Mouse (Mus musculus) Muller cell, postnatal 12 days (primary cell): ENCODE measurements around the gene Rln1.

Source experiments
- DNase-seq: peaks from one replicate; pipeline ENCODE4 v3.0.0-alpha.2; 2015; ENCODE audit errors: inconsistent ontology term

Rln1 gene

GRCm38 (mm10) chr19:29361468-29362130, 27.1 kb upstream of the Rln1 start:
- DNase-seq, result peak; percentile 94

DNA sequence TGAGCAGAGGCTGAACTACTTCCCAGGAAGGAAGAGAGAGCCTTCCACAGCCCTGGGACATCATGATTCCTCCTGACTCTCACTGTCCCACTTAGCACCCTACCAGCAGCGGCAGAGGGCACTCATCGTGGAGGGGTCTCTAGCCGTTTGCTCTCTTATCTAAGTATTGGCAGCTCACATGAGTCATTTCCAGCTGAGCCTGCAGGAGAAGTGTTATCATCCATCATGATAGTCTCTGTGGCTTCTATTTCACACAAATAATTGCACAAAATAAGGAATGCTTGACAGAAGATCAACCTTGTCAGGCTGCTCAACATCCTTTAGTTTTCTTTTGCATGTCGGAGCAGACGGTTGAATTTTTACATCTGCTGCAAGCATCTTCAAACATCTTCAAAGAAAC, 25.8 kb upstream of the Rln1 start:
- no peak for DNase-seq

DNA sequence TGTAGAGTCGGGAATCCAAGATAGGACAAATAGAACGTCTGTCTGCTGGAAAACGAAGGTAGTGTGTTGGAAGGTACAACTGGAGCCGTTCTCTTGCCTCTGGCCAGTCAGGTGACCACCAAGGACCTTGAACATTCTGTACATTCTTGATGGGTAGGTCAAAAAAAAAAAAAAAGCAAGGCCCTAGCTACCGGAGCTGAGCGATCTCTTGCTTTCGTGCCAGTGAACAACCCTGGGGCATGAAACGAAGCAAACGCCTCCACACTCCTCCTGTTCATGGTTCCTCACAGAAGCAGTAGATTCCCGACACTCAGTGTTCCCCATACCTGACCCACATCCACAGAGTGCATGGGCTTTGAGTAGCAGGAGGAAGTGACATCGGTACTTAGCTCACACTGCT, 21.8 kb upstream of the Rln1 start:
- no peak for DNase-seq

- peak; percentile 77 for DNase-seq
These were observed 20.7 kb upstream of the Rln1 start for GRCm38 (mm10) chr19:29354895-29355877.

DNA sequence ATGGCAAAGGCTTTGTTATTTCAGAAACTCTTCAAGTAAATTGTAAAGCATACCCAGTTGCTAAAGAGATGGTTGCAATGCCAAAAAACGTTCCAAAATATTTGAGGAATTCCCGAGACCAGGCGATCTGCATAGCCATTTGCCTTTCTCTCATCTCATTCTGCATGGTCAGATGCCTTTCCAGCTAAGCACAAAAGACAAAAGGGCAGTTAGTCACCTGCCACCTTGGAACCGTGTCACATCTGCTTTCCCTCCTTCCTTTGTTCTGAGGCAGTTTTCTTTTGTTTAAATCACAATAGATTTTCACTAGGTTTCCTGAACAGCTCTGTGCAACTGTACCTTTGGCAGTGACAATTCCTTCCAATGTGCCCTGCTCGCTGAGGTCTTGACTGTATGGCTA, 16.5 kb upstream of the Rln1 start:
- peak; percentile 86 for DNase-seq

DNA sequence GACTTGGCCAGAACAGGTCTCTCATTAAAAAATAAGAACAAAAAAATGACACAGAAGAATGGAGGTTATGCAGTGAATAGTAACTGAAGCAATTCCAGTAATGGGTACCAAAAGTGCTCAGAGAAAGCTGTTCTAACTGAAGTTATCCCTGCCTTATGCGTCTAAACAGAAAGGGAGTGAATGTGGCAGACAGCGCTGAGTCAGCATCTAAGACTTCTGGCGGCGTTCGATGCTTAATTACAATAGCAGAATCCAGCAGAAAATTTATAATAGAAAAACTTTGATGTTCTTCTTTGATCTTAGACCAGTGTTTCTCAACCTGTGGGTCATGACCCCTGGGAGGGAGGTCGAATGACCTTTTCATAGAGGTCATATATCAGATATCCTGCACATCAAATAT, 11.2 kb upstream of the Rln1 start:
- DNase-seq, result no peak

GRCm38 (mm10) chr19:29344868-29345267, 10.4 kb upstream of the Rln1 start:
- DNase-seq, result no peak

- DNase-seq, result no peak
These were observed 7.8 kb upstream of the Rln1 start for GRCm38 (mm10) chr19:29342281-29342680.

DNA sequence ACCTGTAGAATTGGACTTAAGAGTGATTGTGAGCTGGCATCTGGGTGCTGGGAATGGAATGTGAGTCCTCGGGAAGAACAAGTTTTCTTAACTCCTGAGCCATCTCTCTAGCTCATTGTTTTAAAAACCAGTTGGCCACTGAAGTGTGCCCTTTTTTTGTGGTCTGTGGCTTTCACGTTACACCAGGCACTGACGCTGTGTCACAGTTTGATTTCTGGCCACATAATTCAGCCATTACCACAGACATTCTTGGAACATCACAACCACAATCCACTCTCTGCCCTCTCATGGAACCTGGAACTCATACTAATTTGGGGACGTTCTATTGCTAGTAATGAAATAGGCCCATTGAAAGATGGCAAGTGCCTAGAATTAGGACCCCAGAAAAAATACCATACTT, 6.6 kb upstream of the Rln1 start:
- peak; percentile 85 for DNase-seq

- no peak for DNase-seq
These were observed 2.2 kb upstream of the Rln1 start for GRCm38 (mm10) chr19:29336624-29337023.

DNA sequence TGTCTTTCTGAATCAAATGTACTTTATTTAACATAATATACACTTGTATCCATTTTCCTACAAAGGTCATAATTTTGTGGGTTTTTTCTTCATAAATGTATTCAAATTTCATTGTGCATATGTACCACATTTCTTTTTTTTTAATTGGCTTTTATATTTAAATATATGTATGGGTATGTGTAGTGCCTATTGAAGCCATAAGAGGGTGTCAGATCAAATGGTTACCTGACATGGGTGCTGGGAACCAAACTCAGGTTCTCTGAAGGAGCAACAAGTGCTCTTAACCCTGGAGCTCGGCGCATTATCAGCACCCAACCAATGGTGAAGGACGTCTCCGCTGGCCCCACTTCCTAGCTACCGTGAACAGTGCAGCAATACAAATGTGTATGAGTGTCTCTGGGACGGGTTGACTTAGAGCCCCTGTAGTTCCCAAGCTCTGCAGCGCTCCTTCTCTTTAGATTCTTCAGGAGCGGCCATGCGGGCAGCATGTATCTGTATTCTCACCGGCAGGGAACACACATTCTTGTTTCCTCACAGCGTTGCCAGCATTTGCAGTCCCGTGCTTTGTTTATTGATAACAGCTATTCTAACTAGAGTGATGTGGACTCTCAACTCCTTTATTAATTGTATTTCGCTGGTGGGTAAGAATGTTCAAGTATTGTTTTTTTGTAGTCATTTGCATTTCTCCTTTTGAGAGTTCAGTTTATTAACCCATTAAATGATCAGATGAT, 7.5 kb downstream of the Rln1 start:
- DNase-seq, result no peak

DNA sequence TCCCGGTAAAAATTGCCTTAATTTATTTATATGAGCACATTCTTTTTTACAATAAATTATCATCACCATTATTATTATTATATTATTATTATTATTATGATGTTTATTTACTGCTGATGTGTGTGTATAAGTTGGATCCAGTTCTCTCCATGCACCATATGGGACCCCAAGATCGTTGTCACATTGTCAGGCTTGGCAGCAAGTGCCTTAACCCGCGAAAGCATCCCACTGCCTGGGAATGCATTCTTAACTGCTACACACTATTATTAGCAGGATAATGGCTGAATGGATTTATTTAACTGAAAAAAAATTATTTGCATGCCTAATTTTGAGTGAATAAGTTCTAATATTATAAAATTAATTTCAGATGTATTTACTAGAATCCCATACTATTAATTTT, 8.1 kb downstream of the Rln1 start:
- DNase-seq, result no peak

DNA sequence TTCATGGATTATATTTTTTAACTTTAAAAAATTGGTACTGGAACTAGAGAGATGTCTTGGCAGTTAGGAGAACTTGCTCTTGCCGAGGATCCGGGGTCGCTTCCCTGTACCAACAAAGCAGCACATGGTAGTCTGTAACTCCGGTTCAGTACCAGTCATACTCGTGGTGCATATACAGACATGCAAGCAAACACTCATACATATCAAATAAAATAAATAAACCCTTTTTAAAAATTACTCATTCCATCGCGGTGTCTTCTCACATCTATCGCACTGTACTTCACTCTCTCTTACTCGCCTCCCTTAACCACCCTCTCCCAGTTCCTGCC, 8.7 kb downstream of the Rln1 start:
- no peak for DNase-seq

DNA sequence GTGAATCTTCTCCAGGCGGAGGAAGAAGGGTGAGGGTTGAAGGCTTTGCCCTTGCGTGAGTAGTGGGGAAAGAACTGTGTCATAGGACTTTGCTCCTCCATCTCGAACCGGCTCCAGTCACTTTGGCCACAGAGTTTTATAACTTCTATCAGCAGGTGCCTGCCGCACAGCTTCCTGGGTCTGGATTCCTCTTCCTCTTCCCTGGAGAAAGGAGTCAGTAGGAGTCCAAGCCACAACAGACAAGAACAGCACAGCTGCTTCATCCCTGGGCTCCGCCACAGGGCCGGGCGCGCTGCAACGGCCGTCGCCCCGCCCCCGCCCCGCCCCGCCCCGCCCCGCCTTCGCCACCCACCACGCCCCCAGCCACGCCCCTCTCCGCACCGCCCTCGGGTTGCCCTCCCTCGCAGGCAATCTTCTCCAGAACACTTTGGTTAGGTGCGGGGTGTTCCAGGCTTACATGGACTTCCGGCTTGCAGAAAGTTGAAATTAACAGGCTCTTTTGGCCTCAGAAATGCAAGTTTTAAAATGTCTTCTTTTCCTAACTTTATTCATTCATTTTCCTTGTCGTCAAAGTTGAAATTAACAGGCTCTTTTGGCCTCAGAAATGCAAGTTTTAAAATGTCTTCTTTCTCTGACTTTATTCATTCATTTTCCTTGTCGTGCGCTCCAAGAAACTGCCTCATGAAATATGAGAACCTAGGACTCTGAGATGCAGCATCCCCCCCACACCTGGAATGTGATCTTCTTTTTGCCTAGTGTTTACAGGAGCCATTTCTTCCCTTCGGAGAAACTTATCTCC, 9.2 kb downstream of the Rln1 start, which contains the start of gene Insl6:
Gene Insl6 (minus strand): TSS at position 304 of the 799 bp plus-strand sequence.
- peak; percentile 74 for DNase-seq

- DNase-seq, result no peak
These were observed 10.9 kb downstream of the Rln1 start for GRCm38 (mm10) chr19:29323416-29324049.

GRCm38 (mm10) chr19:29312661-29313060, 21.8 kb downstream of the Rln1 start:
- no peak for DNase-seq

- no peak for DNase-seq
These were observed 22.7 kb downstream of the Rln1 start for GRCm38 (mm10) chr19:29311791-29312190.

GRCm38 (mm10) chr19:29308832-29309231, 25.6 kb downstream of the Rln1 start:
- no peak for DNase-seq

GRCm38 (mm10) chr19:29302119-29302518, 32.4 kb downstream of the Rln1 start:
- no peak for DNase-seq

DNA sequence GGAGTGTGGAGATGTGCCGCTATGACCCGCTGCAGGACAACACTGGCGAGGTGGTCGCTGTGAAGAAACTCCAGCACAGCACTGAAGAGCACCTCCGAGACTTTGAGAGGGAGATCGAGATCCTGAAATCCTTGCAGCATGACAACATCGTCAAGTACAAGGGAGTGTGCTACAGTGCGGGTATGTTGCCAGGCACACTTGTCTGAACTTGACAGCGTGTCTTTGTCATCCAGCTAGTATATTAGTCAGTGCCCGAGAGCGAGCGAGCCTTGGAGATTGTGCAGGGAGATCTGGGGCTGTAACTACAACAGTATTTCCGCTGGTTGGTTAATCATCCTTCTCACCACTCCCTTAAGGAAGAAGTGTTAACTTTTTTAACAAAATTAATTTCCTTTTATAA, 33.6 kb downstream of the Rln1 start:
- DNase-seq, result no peak

- no peak for DNase-seq
These were observed 37.1 kb downstream of the Rln1 start for GRCm38 (mm10) chr19:29297366-29297765.
